Mouse (Mus musculus) stomach, postnatal 0 days (tissue): ENCODE results near the gene Igf2r. TPM values are rescaled to one million over a fixed set of nuclear protein-coding genes. Genes with fewer than 3 reads are reported as not detected.

ENCODE experiments used
- ATAC-seq: fragments of 200-750 bp; cut with Nextera tagmentation; 2 replicates; pipeline ENCODE4 v1.8.0; 2017; ENCODE audit not compliant: low FRiP score, low TSS enrichment
- DNase-seq: peaks from one replicate; pipeline ENCODE4 v3.0.0-alpha.2; 2016; ENCODE audit warnings: low spot score
- H3K27ac ChIP-seq: fragments of 300-500 bp; sonication (generic); replicated peaks from 2 replicates; pipeline ENCODE4 v1.5.1; 2014; ENCODE audit warnings: mild to moderate bottlenecking, control low read depth
- H3K27me3 ChIP-seq: fragments of 300-500 bp; sonication (generic); 2 replicates; pipeline ENCODE4 v1.6.1; 2014; ENCODE audit warnings: low read length; ENCODE audit not compliant: control insufficient read depth, insufficient read depth
- H3K36me3 ChIP-seq: fragments of 300-500 bp; sonication (generic); 2 replicates; pipeline ENCODE4 v1.6.1; 2014; ENCODE audit warnings: low read length, mixed read lengths; ENCODE audit not compliant: control insufficient read depth, insufficient read depth
- H3K4me1 ChIP-seq: fragments of 300-500 bp; sonication (generic); replicated peaks from 2 replicates; pipeline ENCODE4 v1.6.1; 2014; ENCODE audit warnings: antibody characterized with exemption; ENCODE audit not compliant: control insufficient read depth, insufficient read depth
- H3K4me2 ChIP-seq: fragments of 300-500 bp; sonication (generic); replicated peaks from 2 replicates; pipeline ENCODE4 v1.6.1; 2014; ENCODE audit warnings: low read depth, mild to moderate bottlenecking, control low read depth, moderate library complexity
- H3K4me3 ChIP-seq: fragments of 300-500 bp; sonication (generic); 2 replicates; pipeline ENCODE4 v1.5.1; 2014; ENCODE audit warnings: low read depth, low read length, control low read depth
- H3K9ac ChIP-seq: fragments of 300-500 bp; sonication (generic); 2 replicates; pipeline ENCODE4 v1.6.1; 2014; ENCODE audit warnings: mild to moderate bottlenecking, low read length, control low read depth, mixed read lengths
- H3K9me3 ChIP-seq: fragments of 300-500 bp; sonication (generic); 2 replicates; pipeline ENCODE4 v1.6.1; 2016; ENCODE audit warnings: low read length; ENCODE audit not compliant: control insufficient read depth
- CTCF ChIP-seq: IDR thresholded peaks from 2 replicates; pipeline ENCODE4 v1.5.1; 2016; ENCODE audit warnings: antibody characterized with exemption, low read depth, mild to moderate bottlenecking, moderate library complexity
- EP300 ChIP-seq: optimal IDR thresholded peaks from 2 replicates; pipeline ENCODE3; 2016; ENCODE audit warnings: antibody characterized with exemption
- WGBS: fragments of 180-500 bp; shearing (Covaris S2); extraction: QIAGEN DNeasy Blood & Tissue Kit; methylation state at CpG from one replicate; pipeline ENCODE4 v1.1.7; 2014; 5-methylcytosine and 5-hydroxymethylcytosine counted together
- polyA plus RNA-seq: library from polyadenylated mRNA; unstranded; fragments of >200 nt; fragmentation: Nextera tagmentation; extraction: Ambion mirVana; gene quantifications from 2 replicates; pipeline ENCODE4 v1.2.1, GENCODE M21; 2015

Igf2r gene
- polyA plus RNA-seq, 1 experiment from 2014 or later: 9.6 TPM

DNA sequence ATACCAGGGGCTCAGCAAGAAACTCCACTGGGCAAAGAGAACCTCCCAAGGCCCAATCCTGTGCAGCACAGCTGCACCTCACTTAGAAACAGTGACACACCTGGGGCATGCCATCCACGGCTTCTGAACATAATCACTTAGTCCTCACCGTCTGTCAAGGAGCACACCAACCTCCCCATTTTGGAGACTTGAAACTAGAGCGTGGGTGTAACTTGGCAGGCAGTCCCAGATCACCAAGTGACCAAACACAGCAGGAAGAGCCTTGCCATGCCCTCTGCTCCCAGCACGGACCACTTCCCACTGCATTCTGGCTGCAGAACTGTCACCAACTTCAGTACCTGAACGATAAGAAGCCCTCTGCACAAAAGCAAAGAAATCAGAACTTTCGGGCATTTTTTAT lies 12.3 kb downstream of the Igf2r start:
- H3K4me2 ChIP-seq: no peak overlapping the region
- DNase-seq (no peak), ATAC-seq (no peak)
- no peaks in the 10 kb centered on the region for H3K36me3 ChIP-seq
- no peaks in the 10 kb centered on the region for H3K27me3 ChIP-seq
- no peaks in the 10 kb centered on the region for H3K9me3 ChIP-seq
- H3K4me3 ChIP-seq: no peak overlapping the region
- no peak overlapping the region for H3K9ac ChIP-seq
- peaks cover 31% of the 10 kb centered on the region for H3K4me1 ChIP-seq
- 67% methylated on average over 6 of the region's 6 CpGs for WGBS
- TF ChIP-seq EP300 (no peak), CTCF (no peak)
- H3K27ac ChIP-seq: no peak overlapping the region

- 42% methylated on average over 4 of the region's 4 CpGs for WGBS
- H3K4me2 ChIP-seq: no peak overlapping the region
- ATAC-seq (no peak), DNase-seq (no peak)
- peak overlapping the region; percentile 86 for H3K27ac ChIP-seq
- no peaks in the 10 kb centered on the region for H3K36me3 ChIP-seq
- no peaks in the 10 kb centered on the region for H3K27me3 ChIP-seq
- H3K4me3 ChIP-seq: no peak overlapping the region
- H3K9ac ChIP-seq: no peak overlapping the region
- peaks cover 40% of the 10 kb centered on the region for H3K4me1 ChIP-seq
- H3K9me3 ChIP-seq: no peaks in the 10 kb centered on the region
- TF ChIP-seq EP300 (no peak), CTCF (no peak)
Observed at GRCm38 (mm10) chr17:12755951-12756350, 13.5 kb downstream of the Igf2r start.

DNA sequence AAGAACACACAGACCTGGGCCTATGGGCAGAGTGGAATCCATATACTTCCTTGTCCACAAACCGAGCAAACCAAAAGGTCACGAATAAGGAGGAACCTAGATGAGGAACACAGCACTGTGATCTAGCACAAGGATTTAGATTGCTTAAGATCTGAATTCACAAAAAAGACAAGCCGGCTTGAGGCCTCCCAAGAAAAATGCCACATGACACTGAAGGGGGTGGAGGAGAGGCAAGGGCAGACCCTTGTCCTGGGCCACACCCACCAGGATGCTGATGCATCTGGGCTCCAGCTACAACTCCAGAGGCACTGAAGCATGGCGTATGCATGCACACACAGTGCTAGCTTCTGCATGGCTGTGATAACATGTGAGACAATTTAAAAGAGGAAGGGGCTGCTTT lies 14.3 kb downstream of the Igf2r start:
- 38% methylated on average over 4 of the region's 4 CpGs for WGBS
- no peak overlapping the region; the same call in 1 of the 2 replicates for H3K4me2 ChIP-seq
- no peak overlapping the region for H3K9ac ChIP-seq
- peaks cover 41% of the 10 kb centered on the region for H3K4me1 ChIP-seq
- DNase-seq (no peak), ATAC-seq (peak; percentile 52)
- H3K27me3 ChIP-seq: no peaks in the 10 kb centered on the region
- H3K36me3 ChIP-seq: no peaks in the 10 kb centered on the region
- TF ChIP-seq CTCF (no peak), EP300 (no peak)
- H3K27ac ChIP-seq: peak overlapping the region; percentile 86
- H3K4me3 ChIP-seq: no peak overlapping the region
- no peaks in the 10 kb centered on the region for H3K9me3 ChIP-seq

GRCm38 (mm10) chr17:12754243-12755007 lies 15.0 kb downstream of the Igf2r start:
- no peaks in the 10 kb centered on the region for H3K27me3 ChIP-seq
- peak overlapping the region; percentile 86 for H3K27ac ChIP-seq
- H3K4me2 ChIP-seq: no peak overlapping the region
- TF ChIP-seq CTCF (no peak), EP300 (no peak)
- ATAC-seq (no peak), DNase-seq (no peak)
- WGBS: 39% methylated on average over 3 of the region's 3 CpGs
- H3K9me3 ChIP-seq: no peaks in the 10 kb centered on the region
- H3K36me3 ChIP-seq: no peaks in the 10 kb centered on the region
- H3K4me1 ChIP-seq: peaks cover 40% of the 10 kb centered on the region
- H3K4me3 ChIP-seq: no peak overlapping the region
- no peak overlapping the region for H3K9ac ChIP-seq

DNA sequence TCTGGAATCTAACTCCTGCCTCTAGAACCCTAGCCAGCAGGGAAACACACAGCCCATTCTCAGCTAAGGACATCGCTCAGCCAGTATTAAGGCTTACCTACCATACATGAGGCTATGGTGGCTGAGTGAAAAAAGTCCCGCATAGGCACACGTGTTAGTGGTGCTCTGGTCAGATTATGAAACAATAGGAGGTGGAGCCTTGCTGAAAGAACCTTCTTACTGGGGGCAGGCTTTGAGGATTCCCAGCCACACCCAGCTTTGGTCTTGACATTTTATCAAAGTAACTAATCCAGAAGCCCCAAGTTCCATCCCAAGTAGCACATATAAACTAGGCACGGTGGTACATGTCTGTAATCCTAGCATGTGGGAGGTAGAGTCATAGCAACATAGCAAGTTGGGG lies 16.4 kb downstream of the Igf2r start:
- Histone ChIP-seq H3K9ac (no peak overlapping the region), H3K36me3 (no peaks in the 10 kb centered on the region), H3K4me3 (no peak overlapping the region), H3K27ac (0 out of 2 replicates have a peak overlapping the region, but pooled peaks have one; percentile 18), H3K9me3 (no peaks in the 10 kb centered on the region), H3K4me1 (peaks cover 43% of the 10 kb centered on the region), H3K4me2 (no peak overlapping the region), H3K27me3 (no peaks in the 10 kb centered on the region)
- DNase-seq (no peak), ATAC-seq (no peak)
- no peak for TF ChIP-seq CTCF
- TF ChIP-seq EP300: no peak
- WGBS: 41% methylated on average over 4 of the region's 4 CpGs

GRCm38 (mm10) chr17:12751641-12752040 lies 17.8 kb downstream of the Igf2r start:
- no peaks in the 10 kb centered on the region for H3K9me3 ChIP-seq
- no peak overlapping the region for H3K4me3 ChIP-seq
- H3K36me3 ChIP-seq: no peaks in the 10 kb centered on the region
- ATAC-seq: no peak
- peak overlapping the region; percentile 18; the same call in 1 of the 2 replicates for H3K9ac ChIP-seq
- H3K27ac ChIP-seq: peak overlapping the region; percentile 93
- 24% methylated on average over 4 of the region's 4 CpGs for WGBS
- no peak for TF ChIP-seq CTCF
- no peak for TF ChIP-seq EP300
- peaks cover 39% of the 10 kb centered on the region for H3K4me1 ChIP-seq
- H3K4me2 ChIP-seq: no peak overlapping the region
- DNase-seq: no peak
- no peaks in the 10 kb centered on the region for H3K27me3 ChIP-seq
